Mouse (Mus musculus): Measurements from ENCODE around the gene Rabep2. TPM values are rescaled to one million over a fixed set of nuclear protein-coding genes. Genes with fewer than 3 reads are reported as not detected.
"Not testable (repeated sequence)": the region's sequence is repeated elsewhere in the genome, so short reads cannot be mapped to it uniquely, and the experiment has no call there.

Gene Rabep2
- polyA plus RNA-seq, 1 experiment = 24.7 TPM

DNA sequence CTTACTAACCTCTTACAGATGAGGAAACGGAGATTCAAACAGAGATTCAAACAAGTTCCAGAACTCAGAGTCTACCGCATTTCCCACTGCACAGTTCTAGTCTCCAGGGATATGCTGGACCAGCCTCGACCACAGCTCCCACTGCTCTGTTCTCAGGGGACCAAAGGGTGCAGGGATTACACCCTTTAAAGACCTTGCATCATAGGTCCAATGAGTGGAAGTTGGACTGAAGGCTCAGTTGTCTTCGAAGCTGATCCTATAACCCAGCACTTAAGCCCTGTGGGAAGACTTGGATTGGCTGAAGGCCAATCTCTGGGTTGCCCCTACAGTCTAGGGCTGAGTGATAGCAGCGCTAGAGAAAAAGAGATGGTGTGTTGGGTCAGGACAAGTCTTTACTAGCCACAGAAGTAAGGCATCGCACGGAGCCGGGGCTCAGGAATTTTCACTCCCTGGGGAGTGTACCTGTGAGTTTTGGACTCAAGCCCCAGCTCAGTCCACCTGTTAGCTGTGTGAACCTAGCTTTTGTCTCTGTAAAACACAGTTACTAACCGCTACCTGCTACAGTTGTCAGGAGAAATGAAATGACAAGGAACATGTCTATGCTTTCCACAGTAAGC is 45.0 kb downstream of the Rabep2 start:
- DNase-seq = no peak
- H3K27me3 ChIP-seq (replicated peaks; ENCODE audit: control insufficient read depth, insufficient read depth, low read length) = no peaks in the 10 kb centered on the region
- peaks cover 12% of the 10 kb centered on the region; the same call in 1 of the 2 replicates for H3K4me1 ChIP-seq (ENCODE audit: control insufficient read depth, insufficient read depth, low read length)
- 58% methylated on average over 9 of the region's 9 CpGs for WGBS
- no peak overlapping the region for H3K27ac ChIP-seq (ENCODE audit: insufficient read depth, low read depth, low read length)
- TF ChIP-seq POLR2A (IDR thresholded peaks at IDR 0.05; ENCODE audit: low read depth, low read length) = no peak
- no peak for TF ChIP-seq CTCF (conservative IDR thresholded peaks at IDR 0.05; ENCODE audit: insufficient read depth, insufficient read length, low read depth, low read length)
- no peak overlapping the region for H3K4me3 ChIP-seq (ENCODE audit: insufficient read depth, low read depth, low read length)
- no peaks in the 10 kb centered on the region; the same call in none of the 2 replicates for H3K36me3 ChIP-seq (ENCODE audit: control insufficient read depth, insufficient read depth, low read length)

DNA sequence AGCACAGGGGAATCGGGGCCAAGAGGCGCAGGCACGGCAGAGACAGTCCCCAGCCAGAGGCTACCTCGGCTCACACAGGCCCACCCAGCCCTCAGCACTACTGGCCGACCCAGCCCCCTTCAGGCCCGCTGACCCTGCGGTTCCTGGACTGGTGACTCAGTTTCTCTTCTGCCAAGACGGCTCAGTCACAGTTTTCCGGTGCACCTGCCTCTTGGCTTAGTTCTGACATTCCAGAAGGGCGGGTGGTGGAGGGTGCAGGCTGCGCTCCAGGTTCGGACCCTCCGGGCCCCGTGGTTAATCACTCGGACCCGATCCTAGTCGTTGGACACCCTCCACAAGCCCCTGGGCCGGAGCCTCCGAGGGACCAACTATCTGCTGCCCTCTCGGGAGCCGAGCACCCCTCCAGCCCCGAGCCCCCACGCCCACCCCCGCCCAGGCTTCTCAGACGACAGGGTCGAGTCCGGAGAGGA is 46.0 kb downstream of the Rabep2 start:
- no peak for TF ChIP-seq CTCF (conservative IDR thresholded peaks at IDR 0.05; ENCODE audit: insufficient read depth, insufficient read length, low read depth, low read length)
- no peak for TF ChIP-seq POLR2A (IDR thresholded peaks at IDR 0.05; ENCODE audit: low read depth, low read length)
- H3K4me3 ChIP-seq (ENCODE audit: insufficient read depth, low read depth, low read length) = peak overlapping the region; percentile 84
- under 1% methylated on average over 27 of the region's 27 CpGs for WGBS
- H3K27me3 ChIP-seq (replicated peaks; ENCODE audit: control insufficient read depth, insufficient read depth, low read length) = no peaks in the 10 kb centered on the region
- DNase-seq = peak; percentile 34
- no peak overlapping the region for H3K27ac ChIP-seq (ENCODE audit: insufficient read depth, low read depth, low read length)
- peaks cover 12% of the 10 kb centered on the region; the same call in 1 of the 2 replicates for H3K4me1 ChIP-seq (ENCODE audit: control insufficient read depth, insufficient read depth, low read length)
- no peaks in the 10 kb centered on the region; the same call in 1 of the 2 replicates for H3K36me3 ChIP-seq (ENCODE audit: control insufficient read depth, insufficient read depth, low read length)

DNA sequence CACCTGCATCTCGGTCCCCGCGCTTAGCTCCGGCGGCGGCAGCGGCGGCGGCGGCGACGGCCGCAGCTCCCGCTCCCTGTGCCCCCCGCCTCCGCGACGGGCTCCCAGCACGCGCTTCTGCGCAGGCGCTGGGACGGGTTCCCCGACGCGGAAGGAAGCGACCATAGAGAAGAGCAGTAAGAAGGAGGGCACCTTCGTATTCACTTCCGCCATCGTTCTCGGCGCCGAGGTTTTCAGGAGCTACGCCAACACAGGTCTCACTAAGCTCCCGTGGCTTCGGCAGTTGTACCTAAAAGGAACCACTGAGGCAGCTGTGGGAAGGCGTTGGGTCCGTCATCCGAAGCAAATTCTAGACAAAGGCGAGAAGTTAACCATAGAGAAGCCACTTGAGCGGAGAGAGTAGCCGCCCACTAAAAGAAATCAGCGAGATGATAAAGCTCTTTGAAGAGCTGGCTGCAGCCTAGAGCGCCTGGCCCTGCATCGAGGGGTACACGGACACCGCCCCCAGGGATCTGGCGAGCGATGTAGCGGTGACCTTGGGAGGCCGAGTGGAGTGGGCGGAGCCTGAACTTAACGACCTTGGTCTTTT is 46.5 kb downstream of the Rabep2 start, which contains the start of gene Sh2b1:
Gene Sh2b1, minus strand, starts transcription at position 432 of the 589 bp plus-strand sequence.
- H3K4me3 ChIP-seq (ENCODE audit: insufficient read depth, low read depth, low read length) = peak within 1 kb of the TSS; percentile 84
- H3K36me3 ChIP-seq (ENCODE audit: control insufficient read depth, insufficient read depth, low read length) = no peaks in the 10 kb centered on the region; the same call in 1 of the 2 replicates
- no peaks in the 10 kb centered on the region for H3K27me3 ChIP-seq (replicated peaks; ENCODE audit: control insufficient read depth, insufficient read depth, low read length)
- peaks cover 12% of the 10 kb centered on the region; the same call in 1 of the 2 replicates for H3K4me1 ChIP-seq (ENCODE audit: control insufficient read depth, insufficient read depth, low read length)
- DNase-seq = peak; percentile 93
- TF ChIP-seq POLR2A (IDR thresholded peaks at IDR 0.05; ENCODE audit: low read depth, low read length) (peak; percentile 68), CTCF (conservative IDR thresholded peaks at IDR 0.05; ENCODE audit: insufficient read depth, insufficient read length, low read depth, low read length) (peak; percentile 40)
- peak within 1 kb of the TSS; percentile 97 for H3K27ac ChIP-seq (ENCODE audit: insufficient read depth, low read depth, low read length)
- under 1% methylated on average over 53 of the region's 53 CpGs for WGBS

DNA sequence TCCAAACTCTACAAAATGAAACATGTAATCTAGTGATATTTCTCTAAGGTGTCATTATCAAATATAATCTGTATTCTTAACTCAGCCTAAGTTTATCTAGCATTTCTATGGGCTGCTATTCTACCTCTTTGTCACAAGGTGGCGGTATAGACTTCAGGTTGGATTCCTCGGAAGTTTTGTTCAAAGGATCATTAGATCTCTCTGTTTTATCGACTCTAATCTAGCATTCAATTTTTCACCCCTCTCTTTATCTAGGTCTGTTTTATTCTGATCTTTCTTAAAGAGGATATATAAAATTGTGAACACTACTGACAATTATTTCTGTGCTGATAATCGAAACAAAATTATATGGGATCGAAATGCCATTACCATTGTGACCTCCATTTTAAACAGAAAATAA is 53.1 kb downstream of the Rabep2 start:
- TF ChIP-seq POLR2A (IDR thresholded peaks at IDR 0.05; ENCODE audit: low read depth, low read length) (no peak), CTCF (conservative IDR thresholded peaks at IDR 0.05; ENCODE audit: insufficient read depth, insufficient read length, low read depth, low read length) (0 out of 2 replicates have a peak, but pooled peaks have one; percentile 19)
- WGBS = 19% methylated on average over 5 of the region's 5 CpGs
- peak; percentile 36 for DNase-seq
- Histone ChIP-seq H3K27ac (ENCODE audit: insufficient read depth, low read depth, low read length) (no peak overlapping the region), H3K4me1 (ENCODE audit: control insufficient read depth, insufficient read depth, low read length) (no peaks in the 10 kb centered on the region; the same call in 1 of the 2 replicates), H3K27me3 (replicated peaks; ENCODE audit: control insufficient read depth, insufficient read depth, low read length) (no peaks in the 10 kb centered on the region), H3K4me3 (ENCODE audit: insufficient read depth, low read depth, low read length) (no peak overlapping the region), H3K36me3 (ENCODE audit: control insufficient read depth, insufficient read depth, low read length) (no peaks in the 10 kb centered on the region)

DNA sequence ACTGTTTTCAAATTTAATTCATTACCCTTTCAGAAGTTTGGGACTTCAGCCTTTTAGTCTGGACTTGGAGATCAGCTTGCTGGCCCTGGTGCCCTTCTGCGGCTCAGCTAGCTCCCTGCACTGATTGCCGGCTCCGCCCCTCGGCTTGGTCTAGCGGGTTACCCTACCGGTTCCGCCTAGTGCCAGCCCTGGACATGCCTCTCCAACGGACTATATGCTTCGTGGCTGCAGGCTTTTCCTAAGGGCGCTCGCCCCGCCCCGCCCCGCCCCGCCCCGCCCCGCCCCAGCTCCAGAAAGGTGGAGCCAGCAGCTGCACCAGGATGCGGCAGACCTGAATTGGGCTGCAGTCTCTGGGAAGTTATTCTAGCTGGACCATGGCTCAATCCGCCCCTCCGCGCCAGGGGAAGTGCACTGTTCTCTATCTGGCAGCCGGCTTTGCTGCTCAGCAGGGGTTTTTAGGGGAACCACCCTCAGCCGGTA is 53.9 kb downstream of the Rabep2 start:
- no peaks in the 10 kb centered on the region; the same call in 1 of the 2 replicates for H3K4me1 ChIP-seq (ENCODE audit: control insufficient read depth, insufficient read depth, low read length)
- peak overlapping the region; percentile 51 for H3K27ac ChIP-seq (ENCODE audit: insufficient read depth, low read depth, low read length)
- H3K36me3 ChIP-seq (ENCODE audit: control insufficient read depth, insufficient read depth, low read length) = no peaks in the 10 kb centered on the region
- H3K27me3 ChIP-seq (replicated peaks; ENCODE audit: control insufficient read depth, insufficient read depth, low read length) = no peaks in the 10 kb centered on the region
- no peak for TF ChIP-seq CTCF (conservative IDR thresholded peaks at IDR 0.05; ENCODE audit: insufficient read depth, insufficient read length, low read depth, low read length)
- TF ChIP-seq POLR2A (IDR thresholded peaks at IDR 0.05; ENCODE audit: low read depth, low read length) = no peak
- DNase-seq = peak; percentile 97
- H3K4me3 ChIP-seq (ENCODE audit: insufficient read depth, low read depth, low read length) = peak overlapping the region; percentile 45
- WGBS = 1% methylated on average over 23 of the region's 23 CpGs

DNA sequence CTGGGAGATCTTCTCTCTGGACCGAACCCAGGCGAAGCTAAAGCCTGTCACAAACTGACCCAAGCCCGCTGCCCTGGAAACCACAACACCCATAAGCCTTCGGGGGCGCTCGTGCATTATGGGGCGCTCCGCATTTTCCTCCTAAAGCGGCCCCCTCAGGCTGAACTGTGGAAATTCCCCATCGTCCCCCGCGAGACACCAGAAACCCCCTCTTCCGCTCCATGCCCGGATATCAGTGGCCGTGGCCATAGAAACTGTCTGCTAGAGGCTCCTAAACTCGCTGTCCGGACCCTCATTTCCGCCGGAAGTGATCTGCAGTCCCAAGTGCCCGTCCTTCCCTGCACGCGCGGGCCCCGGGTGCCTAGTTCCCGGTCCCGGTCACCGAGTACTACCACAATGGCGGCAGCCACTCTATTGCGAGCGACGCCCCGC is 58.5 kb downstream of the Rabep2 start, which contains the start of gene Tufm:
Gene Tufm, plus strand, starts transcription at position 310 of the 432 bp plus-strand sequence.
- Histone ChIP-seq H3K4me1 (ENCODE audit: control insufficient read depth, insufficient read depth, low read length) (peaks cover 4% of the 10 kb centered on the region; the same call in 1 of the 2 replicates), H3K4me3 (ENCODE audit: insufficient read depth, low read depth, low read length) (peak within 1 kb of the TSS; percentile 91), H3K36me3 (ENCODE audit: control insufficient read depth, insufficient read depth, low read length) (peaks cover 4% of the 10 kb centered on the region; the same call in 1 of the 2 replicates), H3K27me3 (replicated peaks; ENCODE audit: control insufficient read depth, insufficient read depth, low read length) (no peaks in the 10 kb centered on the region), H3K27ac (ENCODE audit: insufficient read depth, low read depth, low read length) (peak within 1 kb of the TSS; percentile 88)
- under 1% methylated on average over 32 of the region's 32 CpGs for WGBS
- no peak; the same call in 1 of the 2 replicates for TF ChIP-seq CTCF (conservative IDR thresholded peaks at IDR 0.05; ENCODE audit: insufficient read depth, insufficient read length, low read depth, low read length)
- TF ChIP-seq POLR2A (IDR thresholded peaks at IDR 0.05; ENCODE audit: low read depth, low read length) = no peak
- DNase-seq = peak; percentile 98

DNA sequence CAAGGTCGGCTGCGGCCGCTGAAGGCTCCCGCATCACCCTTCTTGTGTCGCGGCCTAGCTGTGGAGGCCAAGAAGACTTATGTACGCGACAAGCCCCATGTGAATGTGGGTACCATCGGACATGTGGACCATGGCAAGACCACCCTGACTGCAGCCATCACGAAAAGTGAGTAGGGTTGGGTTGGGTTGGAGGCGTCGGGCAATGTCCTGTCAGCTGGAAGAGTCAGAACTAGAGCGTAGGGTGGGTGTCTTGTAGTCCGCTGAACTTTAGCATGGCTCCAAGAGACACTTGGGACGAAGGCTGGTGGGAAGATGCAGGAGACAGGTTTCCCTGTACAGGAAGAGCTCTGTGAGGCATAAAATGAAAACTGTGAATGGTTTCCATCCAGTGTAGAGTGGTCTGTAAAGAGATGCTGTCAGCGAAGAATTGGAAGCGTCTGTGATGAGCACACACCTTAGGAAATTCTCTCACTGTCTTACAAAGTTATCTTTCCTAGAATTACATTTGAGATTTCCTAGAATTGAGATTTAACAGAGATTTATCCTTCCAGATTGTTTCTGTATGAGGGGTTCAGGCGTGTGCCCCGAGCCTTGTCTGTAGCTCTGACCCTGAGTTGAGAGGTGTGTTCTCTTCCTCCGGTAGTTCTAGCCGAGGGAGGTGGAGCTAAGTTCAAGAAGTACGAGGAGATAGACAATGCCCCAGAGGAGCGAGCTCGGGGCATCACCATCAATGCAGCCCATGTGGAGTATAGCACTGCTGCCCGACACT is 59.2 kb downstream of the Rabep2 start:
- not testable (repeated sequence) for H3K36me3 ChIP-seq (ENCODE audit: control insufficient read depth, insufficient read depth, low read length); DNase-seq; H3K27me3 ChIP-seq (replicated peaks; ENCODE audit: control insufficient read depth, insufficient read depth, low read length); H3K4me1 ChIP-seq (ENCODE audit: control insufficient read depth, insufficient read depth, low read length)
- WGBS = 7% methylated on average over 23 of the region's 25 CpGs
- peak overlapping the region; percentile 61 for H3K27ac ChIP-seq (ENCODE audit: insufficient read depth, low read depth, low read length)
- peak overlapping the region; percentile 91 for H3K4me3 ChIP-seq (ENCODE audit: insufficient read depth, low read depth, low read length)

All from kidney, adult 2 months (tissue).